Mouse (Mus musculus): ENCODE data around the gene Gm49342. TPM values are rescaled to one million over a fixed set of nuclear protein-coding genes. Genes with fewer than 3 reads are reported as not detected.
"Not testable (repeated sequence)": the region's sequence is repeated elsewhere in the genome, so short reads cannot be mapped to it uniquely, and the experiment has no call there.

Gene Gm49342
- total RNA-seq (2021): 10 to 100 TPM in 1 of 2 experiments, 1 to 10 TPM in 1; 6.5 to 13.7 TPM

DNA sequence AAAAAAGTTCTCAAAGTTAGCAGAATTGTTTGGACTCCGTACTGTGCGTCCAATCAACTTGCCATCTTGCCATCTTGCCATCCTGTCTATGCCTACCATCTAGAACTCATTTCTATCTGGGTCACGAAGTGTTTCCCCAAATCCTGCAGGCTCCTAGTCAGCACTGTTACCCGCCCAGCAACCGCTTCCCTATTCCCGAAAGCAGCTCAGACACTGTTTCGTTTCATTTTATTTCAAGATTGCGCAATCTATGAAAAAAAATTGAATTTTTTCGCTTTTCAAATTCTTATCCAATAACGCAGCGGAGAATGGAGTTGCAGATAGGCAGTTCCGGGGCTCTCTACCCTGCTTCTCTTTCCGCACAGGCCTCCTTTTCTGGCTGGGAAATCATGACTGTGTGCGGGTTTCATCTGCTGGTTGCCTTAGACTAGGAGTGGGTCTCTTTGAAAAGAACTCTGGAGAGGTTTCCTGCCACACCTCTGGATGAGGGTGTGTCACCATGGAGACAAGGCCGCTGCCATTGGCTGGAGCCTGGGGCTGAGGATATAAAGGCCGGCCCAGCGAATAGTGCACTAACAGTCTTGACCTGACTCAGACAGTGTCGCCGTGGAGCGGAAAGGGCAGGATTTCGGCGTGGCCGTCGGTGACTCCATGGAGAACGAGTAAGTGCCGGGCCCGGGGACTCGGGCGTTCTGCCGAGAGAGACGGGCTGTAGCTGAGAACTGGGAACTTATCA is at the start of gene Gm49342:
TSS of gene Gm49342 (plus strand) at position 586 of the 736 bp plus-strand sequence.
- DNase-seq (ENCODE audit: extremely low spot score in 1 of 2, low spot score in 2 of 2): peak; percentile 84 to 95
- intact Hi-C loops (cut with DNase I): no loop called here

DNA sequence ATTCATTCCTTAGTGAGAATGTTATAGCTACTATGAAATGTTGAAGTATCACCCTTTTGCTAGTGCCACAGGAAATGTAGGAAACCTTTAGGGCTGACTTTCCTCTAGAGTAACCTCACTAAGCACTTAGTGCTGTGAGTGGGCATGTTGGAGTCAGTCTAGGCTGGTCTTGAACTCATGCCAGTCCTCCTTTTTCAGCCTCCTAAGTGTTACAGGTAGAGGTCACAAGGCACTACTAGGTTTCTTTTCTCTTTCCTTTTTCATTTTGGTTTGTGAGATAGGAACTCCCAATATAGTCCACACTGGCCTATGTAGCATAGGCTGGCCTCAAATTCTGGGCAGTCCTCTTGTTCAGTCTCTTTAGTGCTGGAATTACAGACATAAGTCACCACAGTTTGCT is 48.9 kb upstream of the Gm49342 start:
- intact Hi-C loops (cut with DNase I): no loop called here
- no peak for DNase-seq (ENCODE audit: extremely low spot score in 1 of 2, low spot score in 2 of 2)

DNA sequence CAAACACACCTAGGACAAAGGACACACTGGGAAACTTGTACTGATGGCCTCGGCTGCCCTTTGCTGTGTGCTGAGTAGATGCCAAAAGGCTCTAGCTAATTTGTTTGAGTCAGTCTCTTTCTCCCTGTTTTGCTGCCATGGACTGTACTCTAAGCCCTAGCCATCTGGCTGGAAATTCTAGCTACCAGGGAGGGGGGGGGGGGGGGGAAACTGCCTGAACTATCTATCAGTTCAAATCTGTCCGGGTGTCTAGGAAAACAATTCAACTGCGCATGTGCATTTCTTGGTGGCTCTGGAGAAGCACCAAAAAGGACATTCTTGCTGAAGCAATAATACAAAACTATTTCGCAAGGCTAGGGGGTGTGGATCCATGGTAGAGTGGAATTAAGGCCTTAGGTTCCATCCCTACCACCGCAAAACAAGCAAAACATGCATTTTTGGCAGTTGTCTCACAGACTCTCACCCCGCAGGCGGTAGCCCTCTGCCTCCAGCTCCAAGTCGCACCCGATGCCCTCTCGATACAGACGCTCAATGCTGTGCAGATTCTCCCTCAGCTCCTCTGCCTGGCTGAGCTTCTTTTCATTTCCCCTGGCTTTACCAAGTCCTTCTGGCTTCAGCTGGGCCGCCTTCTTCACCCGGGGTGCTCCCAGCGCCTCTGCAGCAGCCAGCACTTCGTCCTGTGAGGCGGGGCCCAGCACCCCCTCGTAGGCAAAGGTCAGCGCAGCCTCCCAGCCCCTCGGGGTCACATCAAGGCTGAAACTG is 48.2 kb upstream of the Gm49342 start:
- peak in 1 of 2 experiments; percentile 39 for DNase-seq (ENCODE audit: extremely low spot score in 1 of 2, low spot score in 2 of 2)
- intact Hi-C loops (cut with DNase I): no loop called here

DNA sequence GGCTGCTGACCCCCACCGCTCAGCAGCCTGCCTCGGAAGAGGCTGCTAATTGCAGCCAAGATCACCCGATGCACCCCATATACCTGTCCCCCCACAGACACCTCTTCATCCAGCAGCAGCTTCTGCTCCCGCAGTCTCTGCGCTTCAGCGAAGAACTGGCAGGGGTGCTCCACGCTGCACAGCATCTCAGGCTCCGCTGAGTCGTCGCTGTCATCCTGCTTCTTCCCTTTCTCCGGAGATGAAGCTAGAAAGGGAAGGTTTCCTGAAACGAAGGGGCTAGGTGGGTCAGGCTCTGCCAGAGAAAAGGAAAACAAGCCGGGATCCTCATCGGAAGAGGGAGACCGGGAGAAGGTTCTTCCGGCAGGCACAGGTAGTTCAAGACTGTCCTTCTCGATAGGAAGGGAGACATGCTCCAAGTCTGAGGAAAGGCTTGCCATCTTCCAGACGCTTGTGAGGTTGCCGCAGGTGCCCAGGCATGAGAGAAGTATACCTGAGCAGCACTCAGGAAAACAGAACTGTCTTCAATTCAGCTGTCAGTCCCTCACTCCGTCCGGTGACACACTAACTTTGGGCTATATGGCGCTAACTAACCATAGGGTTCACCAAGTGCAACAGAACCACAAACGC is 47.5 kb upstream of the Gm49342 start:
- intact Hi-C loops (cut with DNase I): no loop called here

DNA sequence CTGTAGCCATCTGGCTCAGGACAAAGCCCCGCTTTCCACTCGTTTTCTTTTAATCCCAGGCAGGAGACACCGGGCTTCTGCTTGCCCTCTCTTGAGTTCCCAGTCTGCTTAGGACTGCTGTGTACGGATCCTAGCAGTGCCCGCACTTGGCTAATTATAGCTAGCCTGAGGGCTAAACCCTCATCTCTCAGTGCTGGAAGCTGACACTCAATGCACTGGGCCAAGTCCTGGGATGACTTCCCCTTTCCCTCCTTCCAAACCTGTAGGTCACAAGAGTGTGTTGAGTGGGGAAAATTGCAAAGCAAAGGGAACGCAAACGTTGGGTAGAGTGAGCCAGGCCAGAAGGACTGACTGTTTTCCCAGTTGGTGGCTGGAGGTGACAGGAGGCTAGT is 46.9 kb upstream of the Gm49342 start, which contains the start of gene Klhl33:
TSS of gene Klhl33 (minus strand) at position 134 of the 392 bp plus-strand sequence.
- no peak for DNase-seq (ENCODE audit: extremely low spot score in 1 of 2, low spot score in 2 of 2)
- intact Hi-C loops (cut with DNase I): no loop called here

More for the DNA sequence above, 47.5 kb upstream of the Gm49342 start:
- DNase-seq (ENCODE audit: extremely low spot score in 1 of 2, low spot score in 2 of 2): no peak

DNA sequence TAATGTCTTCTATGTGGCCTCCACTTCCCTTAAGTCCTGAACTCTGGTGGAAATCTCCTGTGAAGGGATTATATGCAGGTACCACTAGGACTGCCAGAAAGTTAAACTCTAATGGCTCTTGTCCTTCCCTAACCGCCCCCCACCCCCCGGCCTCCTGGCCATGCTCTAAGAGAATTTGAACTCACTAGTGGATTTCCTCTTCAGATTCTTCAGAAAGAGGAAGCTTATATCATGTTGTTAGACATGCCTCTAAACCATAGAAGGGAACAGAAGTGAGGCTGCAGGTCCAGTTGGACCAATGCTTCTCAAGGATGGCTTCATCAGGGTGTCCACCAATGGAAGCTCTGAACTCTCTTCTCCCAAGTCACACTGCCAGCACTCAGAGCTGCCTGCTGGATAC is 46.3 kb upstream of the Gm49342 start:
- intact Hi-C loops (cut with DNase I); DNase-seq (ENCODE audit: extremely low spot score in 1 of 2, low spot score in 2 of 2): not testable (repeated sequence)

- peak in 1 of 2 experiments; percentile 44 for DNase-seq (ENCODE audit: extremely low spot score in 1 of 2, low spot score in 2 of 2)
- intact Hi-C loops (cut with DNase I): no loop called here
Measured at GRCm38 (mm10) chr14:50903973-50904827, 40.1 kb upstream of the Gm49342 start.

- intact Hi-C loops (cut with DNase I): no loop called here
- no peak for DNase-seq (ENCODE audit: extremely low spot score in 1 of 2, low spot score in 2 of 2)
Measured at GRCm38 (mm10) chr14:50904828-50905129, 39.5 kb upstream of the Gm49342 start.

GRCm38 (mm10) chr14:50905327-50905726 is 39.0 kb upstream of the Gm49342 start:
- DNase-seq (ENCODE audit: extremely low spot score in 1 of 2, low spot score in 2 of 2); intact Hi-C loops (cut with DNase I): not testable (repeated sequence)

GRCm38 (mm10) chr14:50908126-50908525 is 36.2 kb upstream of the Gm49342 start:
- intact Hi-C loops (cut with DNase I): no loop called here
- DNase-seq (ENCODE audit: extremely low spot score in 1 of 2, low spot score in 2 of 2): no peak

GRCm38 (mm10) chr14:50911356-50911755 is 33.0 kb upstream of the Gm49342 start:
- DNase-seq (ENCODE audit: extremely low spot score in 1 of 2, low spot score in 2 of 2): no peak
- intact Hi-C loops (cut with DNase I): loop anchor here (5.0 kb wide), 1 partner anchor 104 kb away; the partner anchor contains the start of genes Ccnb1ip1 and Parp2

- intact Hi-C loops (cut with DNase I): not testable (repeated sequence)
Measured at GRCm38 (mm10) chr14:50923437-50923836, 20.9 kb upstream of the Gm49342 start.

DNA sequence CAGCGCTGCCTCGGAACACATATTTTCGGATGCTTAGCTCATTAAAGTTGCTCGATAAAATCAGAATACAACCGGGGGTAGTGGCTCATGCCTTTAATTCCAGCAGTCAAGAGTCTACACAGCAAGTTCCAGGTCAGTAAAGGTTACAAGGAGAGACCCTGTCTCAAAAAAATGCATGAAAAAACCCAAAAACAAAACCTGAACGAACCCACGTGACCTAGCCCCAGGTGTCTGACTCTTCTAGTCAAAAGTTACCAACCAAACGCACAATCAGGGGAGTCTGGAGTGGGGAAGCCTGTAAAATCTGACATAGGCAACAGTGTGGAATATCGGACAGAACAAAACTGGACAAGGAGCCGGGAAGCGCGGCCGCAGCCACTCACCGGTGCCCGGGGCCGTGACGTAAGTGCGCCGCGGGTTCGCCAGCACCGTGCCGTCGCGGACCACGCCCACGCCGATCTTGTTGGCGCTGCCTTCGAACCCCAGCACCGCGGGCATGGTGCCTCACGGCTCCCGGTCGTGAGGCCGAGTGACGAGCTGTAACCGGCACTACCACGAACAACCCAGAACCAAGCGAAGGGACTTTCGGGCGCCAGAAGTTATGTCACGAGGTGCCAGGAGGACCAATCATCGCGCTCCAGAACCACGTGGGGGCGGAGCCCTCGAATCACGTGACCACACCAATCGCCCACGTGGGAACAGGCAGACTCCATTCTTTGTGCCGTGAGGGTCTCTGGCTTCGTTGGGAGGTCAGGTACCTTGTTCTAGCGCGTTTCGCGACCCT is 19.8 kb upstream of the Gm49342 start, which contains the start of the genes Osgep and Apex1:
TSS of gene Osgep (minus strand) at position 613 of the 784 bp plus-strand sequence.
TSS of gene Apex1 (plus strand) at position 688 of the 784 bp plus-strand sequence.
- DNase-seq (ENCODE audit: extremely low spot score in 1 of 2, low spot score in 2 of 2): peak; percentile 97 to 98
- intact Hi-C loops (cut with DNase I): loop anchor here (5.0 kb wide), 1 partner anchor 97 kb away; no protein-coding TSS in a partner anchor

More at GRCm38 (mm10) chr14:50923437-50923836, 20.9 kb upstream of the Gm49342 start:
- DNase-seq (ENCODE audit: extremely low spot score in 1 of 2, low spot score in 2 of 2): not testable (repeated sequence)

DNA sequence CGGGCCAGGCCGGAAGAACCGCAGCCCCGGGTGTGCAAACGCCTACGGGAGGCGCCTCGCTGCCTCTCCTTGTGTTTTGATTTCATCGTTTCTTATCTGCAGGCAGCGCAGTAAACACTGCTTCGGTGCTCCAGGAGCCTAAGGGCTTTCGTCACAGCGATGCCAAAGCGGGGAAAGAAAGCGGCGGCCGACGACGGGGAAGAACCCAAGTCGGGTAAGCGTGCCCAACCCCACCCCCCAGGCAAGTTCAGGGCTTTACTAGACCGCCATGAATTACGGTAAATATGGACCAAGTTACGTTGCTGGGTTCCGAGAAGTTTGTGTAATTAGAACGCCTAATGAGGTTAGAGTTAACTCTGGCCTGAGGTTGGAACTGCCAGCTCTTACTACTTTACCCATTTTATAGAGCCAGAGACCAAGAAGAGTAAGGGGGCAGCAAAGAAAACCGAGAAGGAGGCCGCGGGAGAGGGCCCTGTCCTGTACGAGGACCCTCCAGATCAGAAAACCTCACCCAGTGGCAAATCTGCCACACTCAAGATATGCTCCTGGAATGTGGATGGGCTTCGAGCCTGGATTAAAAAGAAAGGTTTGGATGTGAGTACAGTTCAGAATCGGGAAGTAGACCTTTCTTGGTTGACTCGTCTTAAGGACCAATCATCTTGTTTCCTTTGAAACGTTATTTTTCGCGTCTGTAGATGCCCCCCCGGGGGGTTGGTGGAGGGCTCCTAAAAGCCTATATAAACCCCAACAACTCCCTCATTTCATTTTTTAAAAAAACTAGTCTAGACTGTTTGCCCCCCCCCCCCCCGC is 19.0 kb upstream of the Gm49342 start:
- intact Hi-C loops (cut with DNase I): loop anchor here (5.0 kb wide), 1 partner anchor 98 kb away; no protein-coding TSS in a partner anchor
- no peak for DNase-seq (ENCODE audit: extremely low spot score in 1 of 2, low spot score in 2 of 2)

GRCm38 (mm10) chr14:50927366-50927765 is 17.0 kb upstream of the Gm49342 start:
- intact Hi-C loops (cut with DNase I): loop anchor here (5.0 kb wide), 1 partner anchor 100 kb away; no protein-coding TSS in a partner anchor

DNA sequence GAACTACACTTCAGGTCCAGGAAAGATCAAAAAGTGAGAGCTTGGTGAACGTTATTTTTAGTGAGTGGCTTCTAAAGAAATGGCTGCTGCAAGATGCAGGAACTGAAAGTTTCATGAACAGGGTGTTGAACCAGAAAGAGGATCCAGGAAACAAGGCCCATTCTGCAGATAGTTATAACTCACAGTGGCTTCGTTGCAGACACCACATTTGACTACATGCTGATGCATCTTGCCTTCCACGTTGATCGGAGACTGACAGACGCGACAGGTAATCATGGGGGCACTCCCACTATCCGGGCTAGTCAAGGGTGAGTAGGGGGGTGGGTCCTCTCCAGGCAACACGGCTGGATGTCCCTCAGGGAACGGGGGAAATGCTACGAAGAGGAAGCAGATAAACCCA is 14.4 kb upstream of the Gm49342 start:
- intact Hi-C loops (cut with DNase I): loop anchor here (5.0 kb wide), 2 partner anchors 103 to 137 kb away; no protein-coding TSS in a partner anchor
- no peak for DNase-seq (ENCODE audit: extremely low spot score in 1 of 2, low spot score in 2 of 2)

More at GRCm38 (mm10) chr14:50927366-50927765, 17.0 kb upstream of the Gm49342 start:
- no peak for DNase-seq (ENCODE audit: extremely low spot score in 1 of 2, low spot score in 2 of 2)

DNA sequence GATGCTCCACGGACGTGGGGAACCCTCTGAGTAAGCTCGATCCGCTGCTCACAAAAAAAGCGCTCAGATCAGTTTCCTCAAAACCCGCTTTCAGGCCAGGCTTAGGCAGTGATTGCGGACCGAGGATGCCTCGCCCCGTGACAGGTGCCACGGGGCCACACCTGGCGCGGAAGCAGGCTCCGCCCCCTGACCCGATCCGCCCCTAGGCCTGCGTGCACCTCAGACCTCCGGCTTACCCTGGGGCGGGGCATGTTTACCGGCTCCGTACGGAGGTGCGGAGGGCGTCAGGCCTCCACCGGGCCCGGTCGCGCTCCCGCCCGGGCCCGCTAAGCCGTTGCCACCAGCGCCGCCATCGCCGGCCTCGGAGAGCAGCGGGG is 14.0 kb upstream of the Gm49342 start:
- no peak for DNase-seq (ENCODE audit: extremely low spot score in 1 of 2, low spot score in 2 of 2)
- intact Hi-C loops (cut with DNase I): loop anchor here (5.0 kb wide), 1 partner anchor 137 kb away; no protein-coding TSS in a partner anchor
